Mouse (Mus musculus): ENCODE data around the gene Abcb9. TPM values are rescaled to one million over a fixed set of nuclear protein-coding genes. Genes with fewer than 3 reads are reported as not detected.

The Abcb9 gene
- polyA plus RNA-seq, 1 experiment: 0.46 TPM

GRCm38 (mm10) chr5:124027702-124028470, 67.7 kb downstream of the Abcb9 start:
- no peaks in the 10 kb centered on the region for H3K27me3 ChIP-seq (ENCODE audit: control insufficient read depth, insufficient read depth, insufficient read length)
- no peak overlapping the region for H3ac ChIP-seq (ENCODE audit: control insufficient read depth, insufficient read length, low read depth)
- H3K79me2 ChIP-seq (ENCODE audit: control insufficient read depth, insufficient read depth): peaks cover 93% of the 10 kb centered on the region
- TF ChIP-seq MYOD1 (IDR thresholded peaks at IDR 0.05; ENCODE audit: control insufficient read depth, insufficient read length, low read depth) (no peak), USF1 (IDR thresholded peaks at IDR 0.05; ENCODE audit: low read depth) (no peak), MYOG (IDR thresholded peaks at IDR 0.05; ENCODE audit: control insufficient read depth, extremely low read depth, insufficient read length) (no peak), MAX (IDR thresholded peaks at IDR 0.05) (no peak), CTCF (IDR thresholded peaks at IDR 0.05; ENCODE audit: control insufficient read depth, insufficient read depth, insufficient read length) (no peak), CEBPB (IDR thresholded peaks at IDR 0.05; ENCODE audit: low read depth) (no peak), FOSL1 (IDR thresholded peaks at IDR 0.05; ENCODE audit: insufficient read depth, low read length, poor library complexity, severe bottlenecking) (no peak)
- H3K79me3 ChIP-seq (ENCODE audit: low read depth): peaks cover 90% of the 10 kb centered on the region
- H3K36me3 ChIP-seq (ENCODE audit: control insufficient read depth, insufficient read depth): peaks cover 21% of the 10 kb centered on the region
- no peak overlapping the region for H3K4me3 ChIP-seq (ENCODE audit: insufficient read depth, poor library complexity, severe bottlenecking)

- Histone ChIP-seq H3K27me3 (ENCODE audit: control insufficient read depth, insufficient read depth, insufficient read length) (no peaks in the 10 kb centered on the region), H3K4me3 (ENCODE audit: insufficient read depth, poor library complexity, severe bottlenecking) (no peak overlapping the region), H3K79me3 (ENCODE audit: low read depth) (peaks cover 99% of the 10 kb centered on the region), H3ac (ENCODE audit: control insufficient read depth, insufficient read length, low read depth) (no peak overlapping the region), H3K79me2 (ENCODE audit: control insufficient read depth, insufficient read depth) (peaks cover 100% of the 10 kb centered on the region), H3K36me3 (ENCODE audit: control insufficient read depth, insufficient read depth) (peaks cover 33% of the 10 kb centered on the region)
- TF ChIP-seq MYOG (IDR thresholded peaks at IDR 0.05; ENCODE audit: control insufficient read depth, extremely low read depth, insufficient read length) (no peak), MYOD1 (IDR thresholded peaks at IDR 0.05; ENCODE audit: control insufficient read depth, insufficient read length, low read depth) (no peak), MAX (IDR thresholded peaks at IDR 0.05) (no peak), CEBPB (IDR thresholded peaks at IDR 0.05; ENCODE audit: low read depth) (no peak), CTCF (IDR thresholded peaks at IDR 0.05; ENCODE audit: control insufficient read depth, insufficient read depth, insufficient read length) (no peak), USF1 (IDR thresholded peaks at IDR 0.05; ENCODE audit: low read depth) (no peak), FOSL1 (IDR thresholded peaks at IDR 0.05; ENCODE audit: insufficient read depth, low read length, poor library complexity, severe bottlenecking) (no peak)
These were observed 69.0 kb downstream of the Abcb9 start for GRCm38 (mm10) chr5:124026568-124026967.

- Histone ChIP-seq H3K79me2 (ENCODE audit: control insufficient read depth, insufficient read depth) (peaks cover 100% of the 10 kb centered on the region), H3K27me3 (ENCODE audit: control insufficient read depth, insufficient read depth, insufficient read length) (no peaks in the 10 kb centered on the region), H3ac (ENCODE audit: control insufficient read depth, insufficient read length, low read depth) (no peak overlapping the region), H3K79me3 (ENCODE audit: low read depth) (peaks cover 99% of the 10 kb centered on the region), H3K4me3 (ENCODE audit: insufficient read depth, poor library complexity, severe bottlenecking) (no peak overlapping the region), H3K36me3 (ENCODE audit: control insufficient read depth, insufficient read depth) (peaks cover 35% of the 10 kb centered on the region)
- TF ChIP-seq USF1 (IDR thresholded peaks at IDR 0.05; ENCODE audit: low read depth) (no peak), MAX (IDR thresholded peaks at IDR 0.05) (no peak), FOSL1 (IDR thresholded peaks at IDR 0.05; ENCODE audit: insufficient read depth, low read length, poor library complexity, severe bottlenecking) (no peak), CTCF (IDR thresholded peaks at IDR 0.05; ENCODE audit: control insufficient read depth, insufficient read depth, insufficient read length) (no peak), CEBPB (IDR thresholded peaks at IDR 0.05; ENCODE audit: low read depth) (no peak), MYOG (IDR thresholded peaks at IDR 0.05; ENCODE audit: control insufficient read depth, extremely low read depth, insufficient read length) (no peak), MYOD1 (IDR thresholded peaks at IDR 0.05; ENCODE audit: control insufficient read depth, insufficient read length, low read depth) (no peak)
These were observed 69.8 kb downstream of the Abcb9 start for GRCm38 (mm10) chr5:124025587-124026441.

GRCm38 (mm10) chr5:124025146-124025545, 70.5 kb downstream of the Abcb9 start:
- no peak overlapping the region for H3ac ChIP-seq (ENCODE audit: control insufficient read depth, insufficient read length, low read depth)
- H3K36me3 ChIP-seq (ENCODE audit: control insufficient read depth, insufficient read depth): peaks cover 40% of the 10 kb centered on the region
- H3K27me3 ChIP-seq (ENCODE audit: control insufficient read depth, insufficient read depth, insufficient read length): no peaks in the 10 kb centered on the region
- peaks cover 100% of the 10 kb centered on the region for H3K79me2 ChIP-seq (ENCODE audit: control insufficient read depth, insufficient read depth)
- peaks cover 99% of the 10 kb centered on the region for H3K79me3 ChIP-seq (ENCODE audit: low read depth)
- no peak overlapping the region for H3K4me3 ChIP-seq (ENCODE audit: insufficient read depth, poor library complexity, severe bottlenecking)
- no peak for TF ChIP-seq FOSL1 (IDR thresholded peaks at IDR 0.05; ENCODE audit: insufficient read depth, low read length, poor library complexity, severe bottlenecking)
- no peak for TF ChIP-seq MYOD1 (IDR thresholded peaks at IDR 0.05; ENCODE audit: control insufficient read depth, insufficient read length, low read depth)
- no peak for TF ChIP-seq MAX (IDR thresholded peaks at IDR 0.05)
- TF ChIP-seq USF1 (IDR thresholded peaks at IDR 0.05; ENCODE audit: low read depth): no peak
- TF ChIP-seq CEBPB (IDR thresholded peaks at IDR 0.05; ENCODE audit: low read depth): no peak
- TF ChIP-seq MYOG (IDR thresholded peaks at IDR 0.05; ENCODE audit: control insufficient read depth, extremely low read depth, insufficient read length): no peak
- no peak for TF ChIP-seq CTCF (IDR thresholded peaks at IDR 0.05; ENCODE audit: control insufficient read depth, insufficient read depth, insufficient read length)

- Histone ChIP-seq H3K27me3 (ENCODE audit: control insufficient read depth, insufficient read depth, insufficient read length) (no peaks in the 10 kb centered on the region), H3K36me3 (ENCODE audit: control insufficient read depth, insufficient read depth) (peaks cover 40% of the 10 kb centered on the region), H3K79me2 (ENCODE audit: control insufficient read depth, insufficient read depth) (peaks cover 100% of the 10 kb centered on the region), H3K4me3 (ENCODE audit: insufficient read depth, poor library complexity, severe bottlenecking) (no peak overlapping the region), H3ac (ENCODE audit: control insufficient read depth, insufficient read length, low read depth) (no peak overlapping the region), H3K79me3 (ENCODE audit: low read depth) (peaks cover 99% of the 10 kb centered on the region)
- TF ChIP-seq MAX (IDR thresholded peaks at IDR 0.05) (no peak), USF1 (IDR thresholded peaks at IDR 0.05; ENCODE audit: low read depth) (no peak), MYOD1 (IDR thresholded peaks at IDR 0.05; ENCODE audit: control insufficient read depth, insufficient read length, low read depth) (no peak), MYOG (IDR thresholded peaks at IDR 0.05; ENCODE audit: control insufficient read depth, extremely low read depth, insufficient read length) (no peak), CTCF (IDR thresholded peaks at IDR 0.05; ENCODE audit: control insufficient read depth, insufficient read depth, insufficient read length) (no peak), FOSL1 (IDR thresholded peaks at IDR 0.05; ENCODE audit: insufficient read depth, low read length, poor library complexity, severe bottlenecking) (no peak), CEBPB (IDR thresholded peaks at IDR 0.05; ENCODE audit: low read depth) (no peak)
These were observed 70.9 kb downstream of the Abcb9 start for GRCm38 (mm10) chr5:124024677-124025076.

Measured in C2C12 (cell line).